Mouse (Mus musculus) embryo, embryonic 9.5 days (tissue): ENCODE data around the gene Igsf10.
"Not testable (repeated sequence)": the region's sequence is repeated elsewhere in the genome, so short reads cannot be mapped to it uniquely, and the experiment has no call there.

Experiments
- DNase-seq: peaks from one replicate; pipeline ENCODE4 v3.0.0-alpha.2; 2017; ENCODE audit errors: extremely low spot score

The Igsf10 gene

DNA sequence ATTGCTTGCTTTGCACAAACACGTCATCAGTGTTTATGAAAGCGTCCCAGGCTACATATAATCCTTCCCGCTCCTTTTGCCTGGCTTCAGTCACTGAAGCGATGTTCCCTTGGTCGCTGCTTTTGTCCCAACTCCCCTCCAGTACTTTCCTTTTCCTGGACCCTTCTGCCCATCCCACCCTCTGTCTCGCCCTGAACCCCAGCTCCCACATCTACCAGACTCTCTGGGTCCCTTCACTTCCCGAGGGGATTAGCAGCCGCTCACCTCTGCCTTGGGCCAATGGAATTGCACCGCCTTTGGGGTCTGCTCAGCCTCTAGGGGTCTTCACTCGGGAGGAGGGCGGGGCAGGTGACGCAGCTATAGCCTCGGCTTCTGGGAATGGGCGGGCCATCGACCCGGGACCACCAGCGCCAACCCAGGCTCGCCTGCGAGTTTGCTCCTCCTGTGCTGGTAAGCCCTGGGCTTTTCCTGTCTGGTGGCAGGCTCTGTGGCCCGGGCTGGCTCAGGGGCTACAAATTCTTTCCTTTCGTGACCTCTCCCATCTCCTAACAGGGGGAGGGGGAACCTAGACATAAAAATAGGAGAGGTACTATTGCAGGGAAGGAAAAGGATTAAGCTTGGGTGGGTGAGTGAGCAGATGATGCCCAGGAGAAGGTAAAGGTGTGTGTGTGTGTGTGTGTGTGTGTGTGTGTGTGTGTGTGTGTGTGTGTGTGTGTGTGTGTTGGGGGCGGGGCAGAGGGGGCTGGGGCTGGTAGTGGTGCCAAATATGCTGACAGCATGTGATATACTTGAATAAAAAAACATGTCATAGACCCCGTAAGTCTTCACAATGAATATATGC is at the start of gene Igsf10:
Gene Igsf10 (minus strand): TSS at position 330 of the 841 bp plus-strand sequence.
- peak; percentile 89 for DNase-seq

DNA sequence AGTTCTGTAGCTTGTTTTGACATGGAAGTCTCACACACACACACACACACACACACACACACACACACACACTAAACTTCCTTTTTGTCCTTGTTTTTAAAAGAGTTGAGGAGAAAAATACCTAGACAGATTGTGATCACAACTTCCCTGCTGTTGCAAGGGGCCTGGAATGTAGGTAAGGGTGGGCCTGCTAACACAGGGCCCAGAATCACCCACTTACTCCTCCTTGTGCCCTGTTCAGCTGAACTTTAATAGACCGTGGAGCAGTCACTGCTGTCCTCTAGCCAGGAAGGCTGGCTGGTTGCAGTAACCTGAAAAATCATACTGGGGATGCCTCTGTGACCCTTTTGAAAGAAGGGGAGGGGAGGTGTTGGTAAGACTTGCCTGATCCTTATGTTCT is 41.4 kb upstream of the Igsf10 start:
- no peak for DNase-seq

DNA sequence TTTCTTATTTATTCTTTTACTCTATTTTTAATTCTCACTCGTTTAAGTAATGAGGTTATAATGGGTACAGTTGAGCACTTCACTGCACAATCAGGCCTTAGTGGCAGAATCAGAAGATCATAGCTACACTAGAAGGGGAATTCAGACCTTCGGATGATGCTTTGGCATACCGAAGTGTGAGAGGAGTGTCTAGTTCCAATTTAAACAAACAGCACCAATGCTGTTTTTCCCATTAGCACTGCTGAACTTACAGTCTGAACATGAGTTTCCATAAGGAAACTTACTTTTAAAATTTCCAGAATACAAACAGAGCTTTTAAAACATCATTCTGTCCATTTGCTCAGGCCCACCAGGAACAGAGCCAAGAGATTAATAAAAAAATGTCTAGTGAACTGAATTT is 40.8 kb upstream of the Igsf10 start:
- no peak for DNase-seq

- no peak for DNase-seq
Measured at GRCm38 (mm10) chr3:59384321-59384720, 40.1 kb upstream of the Igsf10 start.

DNA sequence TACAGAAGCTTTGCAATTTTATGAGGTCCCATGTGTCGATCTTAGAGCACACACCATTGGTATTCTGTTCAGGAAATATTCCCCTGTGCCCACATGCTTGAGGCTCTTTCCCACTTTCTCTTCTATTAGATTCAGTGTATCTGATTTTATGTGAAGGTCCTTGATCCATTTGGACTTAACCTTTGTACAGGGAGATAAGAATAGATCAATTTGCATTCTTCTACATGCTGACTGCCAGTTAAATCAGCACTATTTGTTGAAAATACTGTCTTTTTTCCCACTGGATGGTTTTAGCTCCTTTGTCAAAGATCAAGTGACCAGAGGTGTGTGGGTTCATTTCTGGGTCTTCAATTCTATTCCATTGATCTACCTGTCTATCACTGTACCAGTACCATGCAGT is 34.6 kb upstream of the Igsf10 start:
- DNase-seq: not testable (repeated sequence)

DNA sequence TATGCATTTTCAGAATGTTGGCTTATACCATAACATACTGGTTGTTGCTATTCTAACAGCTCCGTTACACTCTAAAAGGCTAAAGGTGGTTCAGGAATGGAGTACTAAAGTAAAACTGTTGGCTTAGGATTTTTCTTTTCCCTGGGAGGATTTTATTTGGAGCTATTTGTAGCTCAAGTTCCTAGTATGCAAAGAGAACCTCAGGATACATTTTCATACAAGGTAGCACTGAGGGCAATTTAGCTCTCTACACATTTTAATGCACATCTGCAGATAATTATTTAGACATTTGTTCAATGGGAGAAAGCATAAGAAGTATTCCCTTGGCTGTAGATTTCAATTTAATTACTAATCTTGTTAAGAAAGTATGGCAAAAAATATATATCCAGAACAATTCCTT is 17.7 kb upstream of the Igsf10 start:
- DNase-seq: no peak

- DNase-seq: no peak
Measured at GRCm38 (mm10) chr3:59360102-59360501, 15.9 kb upstream of the Igsf10 start.

DNA sequence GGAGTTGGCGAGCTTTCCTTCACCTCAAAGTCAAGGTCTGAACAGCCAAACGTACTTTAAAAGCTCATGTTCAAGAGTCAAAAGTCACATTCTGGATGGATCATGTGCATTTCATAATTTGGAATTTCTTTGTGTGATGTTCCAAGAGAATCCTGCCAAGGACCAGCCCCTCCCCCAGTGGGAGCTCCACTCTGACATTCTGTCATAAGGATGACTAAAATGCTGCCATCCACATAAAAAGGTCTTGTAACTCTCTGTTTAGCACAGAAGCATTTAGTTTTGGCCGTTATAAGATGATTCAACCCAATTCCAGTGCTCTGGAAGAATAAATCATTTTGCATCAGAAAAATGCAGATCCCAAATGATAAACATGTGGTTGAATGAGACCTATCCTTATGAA is 10.0 kb upstream of the Igsf10 start:
- no peak for DNase-seq

GRCm38 (mm10) chr3:59351768-59352167 is 7.6 kb upstream of the Igsf10 start:
- DNase-seq: no peak

DNA sequence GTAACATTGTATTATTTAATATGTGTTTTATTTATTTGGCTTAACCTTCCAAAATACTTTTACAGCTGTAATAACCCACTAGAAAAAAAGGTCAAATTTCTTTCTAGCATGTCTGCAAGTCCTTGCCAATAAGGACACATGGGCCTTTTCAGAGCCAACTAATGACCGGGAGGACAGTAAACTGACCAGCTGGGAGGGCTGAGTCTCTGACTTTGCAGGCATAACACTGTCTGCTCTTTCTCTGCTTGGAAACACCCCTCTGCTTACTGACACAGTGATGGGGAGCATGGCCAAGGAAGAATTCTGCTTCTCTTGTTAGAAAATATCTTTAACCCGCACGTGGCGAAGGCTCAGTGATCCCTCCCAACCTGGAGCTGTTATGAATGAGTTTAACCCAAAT is 1.2 kb downstream of the Igsf10 start:
- DNase-seq: no peak

DNA sequence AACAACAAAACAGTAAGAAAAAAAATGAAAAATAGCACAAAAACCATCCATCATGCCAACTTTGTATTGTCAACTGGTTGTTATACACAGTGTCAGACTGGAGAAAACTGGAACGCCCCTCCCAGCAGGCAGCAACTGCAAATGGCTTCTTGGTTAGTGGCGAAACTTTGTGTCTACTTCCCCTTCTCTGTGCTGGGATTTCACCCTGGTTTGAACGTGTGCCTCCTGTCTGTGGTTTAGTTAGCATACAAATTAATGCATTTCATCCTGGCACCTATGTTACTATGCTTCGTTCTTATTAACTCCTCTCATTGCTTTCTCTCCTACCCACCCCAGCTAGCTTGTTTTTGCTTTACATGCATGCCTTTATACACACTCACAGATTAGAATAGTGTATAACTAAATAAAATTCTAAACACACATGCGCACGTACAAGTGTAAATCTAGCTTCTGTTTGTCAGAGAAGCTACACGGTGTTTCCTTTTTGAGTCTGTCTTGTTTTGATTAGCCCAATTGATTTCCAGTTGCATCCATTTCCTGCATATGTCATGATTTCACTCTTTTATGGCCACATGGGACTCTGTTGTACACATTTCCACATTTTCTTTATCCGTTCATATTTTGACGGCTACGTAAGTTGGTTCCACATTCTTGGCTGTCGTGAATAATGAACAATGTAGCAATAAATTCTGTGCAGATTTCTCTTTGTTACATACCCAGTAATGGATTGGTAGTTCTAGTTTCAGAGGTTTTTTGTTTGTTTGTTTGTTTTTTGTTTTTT is 2.4 kb downstream of the Igsf10 start:
- DNase-seq: no peak

- no peak for DNase-seq
Measured at GRCm38 (mm10) chr3:59328526-59328925, 15.7 kb downstream of the Igsf10 start.

- peak; percentile 40 for DNase-seq
Measured at GRCm38 (mm10) chr3:59321278-59321876, 22.8 kb downstream of the Igsf10 start.

- no peak for DNase-seq
Measured at GRCm38 (mm10) chr3:59316077-59316476, 28.1 kb downstream of the Igsf10 start.

DNA sequence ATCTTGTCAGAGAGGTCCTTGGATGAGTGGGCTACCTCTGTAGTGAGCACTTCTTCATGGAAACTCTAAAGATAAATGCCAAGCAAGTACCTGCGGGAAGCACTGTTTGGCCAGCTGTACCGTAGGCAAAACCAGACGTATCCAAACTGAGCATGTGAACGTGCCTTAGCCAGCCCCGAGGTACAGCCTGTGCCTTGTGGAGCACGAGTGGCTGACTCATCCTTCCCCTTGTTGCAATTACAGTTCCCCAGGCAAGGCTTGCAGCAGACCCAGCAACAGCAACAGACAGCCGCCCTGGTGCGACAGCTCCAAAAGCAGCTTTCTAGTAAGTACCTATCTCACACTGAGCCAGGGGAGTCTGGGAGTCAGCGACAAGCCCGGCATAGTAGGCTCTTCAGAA is 31.6 kb downstream of the Igsf10 start:
- DNase-seq: no peak

DNA sequence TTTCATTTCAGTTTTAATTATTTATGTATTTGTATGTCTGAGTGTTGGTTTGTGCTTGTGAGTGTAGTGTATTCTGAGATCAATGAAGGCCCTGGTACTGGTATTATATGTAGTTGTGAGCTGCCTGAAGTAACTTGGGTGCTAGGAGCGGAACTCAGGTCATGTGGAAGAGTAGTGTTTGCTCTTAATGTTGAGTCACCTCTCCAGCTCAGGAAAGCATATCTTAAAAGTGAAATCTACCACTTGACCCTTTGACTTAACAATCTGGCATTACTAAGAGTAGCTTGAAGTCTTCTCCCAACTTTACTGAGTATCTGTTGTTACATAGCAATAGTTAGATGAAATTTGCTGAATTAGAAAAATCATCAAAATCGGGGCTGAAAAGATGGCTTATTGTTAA is 38.7 kb downstream of the Igsf10 start:
- no peak for DNase-seq

DNA sequence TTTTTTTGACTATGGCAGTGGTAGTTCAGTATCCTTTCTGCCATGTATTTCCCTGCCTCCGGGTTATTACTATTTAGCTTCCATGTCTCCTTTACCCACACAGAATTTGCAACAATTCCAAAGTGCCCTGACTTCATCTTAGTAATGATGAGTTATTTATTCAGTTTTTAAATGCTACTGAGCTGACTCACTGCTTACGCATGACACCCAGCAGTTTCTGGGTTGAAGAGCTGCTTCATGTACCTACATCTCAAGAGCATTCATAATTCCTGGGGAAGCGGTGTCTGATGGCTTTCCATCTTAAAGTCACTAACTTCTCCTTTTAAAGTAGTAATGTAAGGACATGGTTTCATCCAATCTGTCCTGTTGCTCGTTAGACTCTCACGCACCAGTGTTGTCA is 39.2 kb downstream of the Igsf10 start:
- no peak for DNase-seq

- no peak for DNase-seq
Measured at GRCm38 (mm10) chr3:59297653-59298052, 46.5 kb downstream of the Igsf10 start.

- DNase-seq: no peak
Measured at GRCm38 (mm10) chr3:59296563-59297130, 47.5 kb downstream of the Igsf10 start.

- no peak for DNase-seq
Measured at GRCm38 (mm10) chr3:59295699-59296562, 48.3 kb downstream of the Igsf10 start.

GRCm38 (mm10) chr3:59293437-59294199 is 50.6 kb downstream of the Igsf10 start:
- no peak for DNase-seq
